Mouse (Mus musculus): ENCODE results near the gene Osbpl8.

GRCm38 (mm10) chr10:111242677-111243076 lies 78.1 kb downstream of the Osbpl8 start:
- TF ChIP-seq MAX (IDR thresholded peaks at IDR 0.05; ENCODE audit: low read length) = no peak
- no peak for TF ChIP-seq HCFC1 (IDR thresholded peaks at IDR 0.05; ENCODE audit: low read depth, low read length)
- TF ChIP-seq MAZ (IDR thresholded peaks at IDR 0.05; ENCODE audit: low read depth, low read length) = no peak
- no peak for TF ChIP-seq POLR2A (IDR thresholded peaks at IDR 0.05; ENCODE audit: low read depth, low read length)
- no peak for TF ChIP-seq CTCF (conservative IDR thresholded peaks at IDR 0.05 in 1 of 2, IDR thresholded peaks at IDR 0.05 in 1 of 2; ENCODE audit: low read depth in 2 of 2, low read length in 2 of 2)
- TF ChIP-seq POLR2AphosphoS2 (IDR thresholded peaks at IDR 0.05; ENCODE audit: low read depth, low read length) = no peak
- no peak for TF ChIP-seq MYC (IDR thresholded peaks at IDR 0.05; ENCODE audit: low read depth, low read length)
- TF ChIP-seq SIN3A (IDR thresholded peaks at IDR 0.05; ENCODE audit: low read length) = no peak
- TF ChIP-seq JUND (conservative IDR thresholded peaks at IDR 0.05; ENCODE audit: low read depth, low read length) = no peak
- no peak for TF ChIP-seq ZNF384 (IDR thresholded peaks at IDR 0.05; ENCODE audit: low read depth, low read length)
- no peak for TF ChIP-seq EP300 (IDR thresholded peaks at IDR 0.05; ENCODE audit: low read length)

All from CH12.LX (cell line).